Mouse (Mus musculus) embryonic facial prominence, embryonic 14.5 days (tissue): ENCODE data around the gene Nr1h3. TPM values are rescaled to one million over a fixed set of nuclear protein-coding genes. Genes with fewer than 3 reads are reported as not detected.

ENCODE experiments used
- ATAC-seq: fragments of 200-750 bp; cut with Nextera tagmentation; 2 replicates; pipeline ENCODE4 v1.8.0; 2017; ENCODE audit warnings: low read depth, moderate number of reproducible peaks, moderate TSS enrichment
- DNase-seq: peaks from one replicate; pipeline ENCODE4 v3.0.0-alpha.2; 2015; ENCODE audit warnings: low spot score
- H3K27ac ChIP-seq: fragments of 300-500 bp; sonication (generic); replicated peaks from 2 replicates; pipeline ENCODE4 v1.5.1; 2014; ENCODE audit warnings: low read depth, mild to moderate bottlenecking, low read length, moderate library complexity
- H3K27me3 ChIP-seq: fragments of 300-500 bp; sonication (generic); replicated peaks from 2 replicates; pipeline ENCODE4 v1.6.1; 2014; ENCODE audit warnings: low read length; ENCODE audit not compliant: control insufficient read depth, insufficient read depth
- H3K36me3 ChIP-seq: fragments of 300-500 bp; sonication (generic); 2 replicates; pipeline ENCODE4 v1.6.1; 2014; ENCODE audit warnings: low read length, mixed read lengths; ENCODE audit not compliant: control insufficient read depth, insufficient read depth
- H3K4me1 ChIP-seq: fragments of 300-500 bp; sonication (generic); 2 replicates; pipeline ENCODE4 v1.6.1; 2014; ENCODE audit warnings: antibody characterized with exemption, low read length; ENCODE audit not compliant: control insufficient read depth, insufficient read depth
- H3K4me2 ChIP-seq: fragments of 300-500 bp; sonication (generic); 2 replicates; pipeline ENCODE4 v1.6.1; 2014; ENCODE audit warnings: low read depth, mild to moderate bottlenecking, low read length, moderate library complexity, mixed read lengths
- H3K4me3 ChIP-seq: fragments of 300-500 bp; sonication (generic); 2 replicates; pipeline ENCODE4 v1.5.1; 2014; ENCODE audit warnings: low read depth, mild to moderate bottlenecking, low read length
- H3K9ac ChIP-seq: fragments of 300-500 bp; sonication (generic); 2 replicates; pipeline ENCODE4 v1.6.1; 2014; ENCODE audit warnings: low read depth, mild to moderate bottlenecking, low read length, moderate library complexity, mixed read lengths
- H3K9me3 ChIP-seq: fragments of 300-500 bp; sonication (generic); 2 replicates; pipeline ENCODE4 v1.6.1; 2016; ENCODE audit warnings: low read length; ENCODE audit not compliant: control insufficient read depth
- WGBS: fragments of 180-500 bp; shearing (Covaris S2); extraction: QIAGEN DNeasy Blood & Tissue Kit; methylation state at CpG from one replicate; pipeline ENCODE4 v1.1.7; 2014; 5-methylcytosine and 5-hydroxymethylcytosine counted together
- polyA plus RNA-seq: library from polyadenylated mRNA; unstranded; fragments of >200 nt; fragmentation: Nextera tagmentation; extraction: Ambion mirVana; gene quantifications from 2 replicates; pipeline ENCODE4 v1.2.1, GENCODE M21; 2014

The Nr1h3 gene
- polyA plus RNA-seq, 1 experiment from 2014 or later, result 2.7 TPM

DNA sequence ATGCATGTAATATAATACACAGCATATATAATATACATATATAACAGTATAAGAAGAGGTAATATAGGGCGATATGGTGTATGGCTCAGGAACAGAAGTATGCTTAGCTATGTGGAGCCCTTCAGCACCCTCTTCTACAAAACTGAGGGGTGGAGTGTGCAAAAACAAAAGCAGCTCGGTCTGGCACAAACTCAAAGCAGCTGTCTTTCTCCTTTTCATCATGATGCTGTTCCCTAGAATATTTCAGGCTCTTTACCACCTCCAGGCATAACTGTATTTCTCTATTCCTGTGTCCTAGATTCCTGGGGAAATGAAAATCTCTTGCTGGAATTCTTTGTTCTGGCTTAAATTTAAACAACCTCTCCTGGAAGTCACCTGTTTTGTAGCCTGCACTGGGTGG lies 27.1 kb upstream of the Nr1h3 start:
- Histone ChIP-seq H3K4me2 (no peak overlapping the region), H3K9me3 (no peaks in the 10 kb centered on the region), H3K27me3 (no peaks in the 10 kb centered on the region), H3K4me1 (no peaks in the 10 kb centered on the region), H3K36me3 (peaks cover 21% of the 10 kb centered on the region; the same call in 1 of the 2 replicates), H3K9ac (no peak overlapping the region), H3K4me3 (no peak overlapping the region), H3K27ac (no peak overlapping the region)
- 49% methylated on average over 2 of the region's 2 CpGs for WGBS
- no peak for DNase-seq
- no peak for ATAC-seq

DNA sequence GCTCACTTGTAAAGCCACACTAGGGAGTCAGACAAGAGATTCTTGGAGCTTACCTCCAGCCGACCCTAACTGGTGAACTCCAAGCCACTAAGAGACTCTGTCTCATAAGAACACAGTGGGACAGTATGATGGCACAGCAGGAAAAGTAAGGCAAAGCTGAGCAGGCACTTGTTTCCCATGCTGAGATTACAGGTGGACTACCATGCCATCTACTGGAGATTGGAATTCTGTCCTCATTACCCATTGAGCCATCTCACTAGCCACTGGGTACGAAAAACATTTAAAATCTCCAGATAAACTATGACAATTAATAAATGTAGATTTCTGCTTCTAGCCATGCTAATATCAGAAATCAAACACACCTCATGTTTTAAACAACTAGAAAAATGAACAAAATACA lies 21.0 kb upstream of the Nr1h3 start:
- H3K4me3 ChIP-seq, result no peak overlapping the region
- H3K9me3 ChIP-seq, result no peaks in the 10 kb centered on the region
- no peak overlapping the region for H3K27ac ChIP-seq
- 84% methylated on average over 2 of the region's 2 CpGs for WGBS
- H3K9ac ChIP-seq, result no peak overlapping the region
- DNase-seq (no peak), ATAC-seq (no peak)
- peaks cover 2% of the 10 kb centered on the region; the same call in 1 of the 2 replicates for H3K36me3 ChIP-seq
- H3K4me2 ChIP-seq, result no peak overlapping the region
- no peaks in the 10 kb centered on the region for H3K4me1 ChIP-seq
- H3K27me3 ChIP-seq, result no peaks in the 10 kb centered on the region

DNA sequence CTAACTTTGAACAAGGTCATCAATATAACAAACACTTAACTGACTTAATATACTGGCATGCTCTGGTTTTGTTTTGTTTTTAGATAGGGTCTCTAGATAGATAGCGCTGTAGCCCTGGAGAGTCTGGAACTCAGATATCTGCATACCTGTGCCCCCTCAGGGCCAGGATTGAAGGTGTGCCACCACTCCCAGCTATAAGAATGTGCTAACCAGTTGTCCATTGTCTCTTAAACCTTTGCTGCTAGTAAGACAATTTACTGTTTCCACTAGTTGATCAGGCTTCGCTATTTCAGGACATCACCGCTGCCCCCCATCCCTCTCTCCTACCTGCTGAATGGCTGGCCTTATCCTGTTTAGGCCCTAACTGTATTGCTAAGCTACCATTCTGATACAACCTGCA lies 17.9 kb upstream of the Nr1h3 start:
- no peak for ATAC-seq
- WGBS, result 91% methylated on average over 3 of the region's 3 CpGs
- Histone ChIP-seq H3K4me1 (no peaks in the 10 kb centered on the region), H3K36me3 (peaks cover 14% of the 10 kb centered on the region; the same call in 1 of the 2 replicates), H3K9ac (no peak overlapping the region), H3K27me3 (no peaks in the 10 kb centered on the region), H3K4me3 (no peak overlapping the region), H3K4me2 (no peak overlapping the region), H3K9me3 (no peaks in the 10 kb centered on the region), H3K27ac (no peak overlapping the region)
- no peak for DNase-seq

DNA sequence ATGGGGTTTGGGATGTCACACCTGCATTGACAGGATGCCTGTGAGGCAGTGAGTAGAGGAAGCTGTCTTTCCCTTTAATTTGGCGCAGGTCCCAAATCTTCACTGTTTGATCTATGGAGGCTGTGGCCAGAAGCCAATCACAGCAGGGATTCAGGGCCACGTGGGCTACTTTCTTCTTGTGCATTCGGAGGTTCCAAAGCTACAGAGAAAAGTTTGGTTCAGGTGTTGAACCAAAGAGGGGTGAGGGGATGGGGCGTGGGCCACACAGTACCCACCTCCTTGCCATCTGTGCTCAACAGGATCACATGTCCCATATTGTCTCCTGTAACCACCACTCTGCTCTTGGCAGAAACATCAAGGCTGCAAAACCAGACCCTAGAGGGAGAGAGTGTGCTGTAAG lies 14.4 kb upstream of the Nr1h3 start:
- H3K9ac ChIP-seq, result no peak overlapping the region
- H3K27me3 ChIP-seq, result no peaks in the 10 kb centered on the region
- peaks cover 42% of the 10 kb centered on the region for H3K36me3 ChIP-seq
- no peak for ATAC-seq
- no peak overlapping the region for H3K4me2 ChIP-seq
- no peak for DNase-seq
- H3K9me3 ChIP-seq, result no peaks in the 10 kb centered on the region
- no peak overlapping the region for H3K27ac ChIP-seq
- H3K4me1 ChIP-seq, result no peaks in the 10 kb centered on the region
- no peak overlapping the region for H3K4me3 ChIP-seq
- WGBS, result 59% methylated on average over 4 of the region's 4 CpGs

DNA sequence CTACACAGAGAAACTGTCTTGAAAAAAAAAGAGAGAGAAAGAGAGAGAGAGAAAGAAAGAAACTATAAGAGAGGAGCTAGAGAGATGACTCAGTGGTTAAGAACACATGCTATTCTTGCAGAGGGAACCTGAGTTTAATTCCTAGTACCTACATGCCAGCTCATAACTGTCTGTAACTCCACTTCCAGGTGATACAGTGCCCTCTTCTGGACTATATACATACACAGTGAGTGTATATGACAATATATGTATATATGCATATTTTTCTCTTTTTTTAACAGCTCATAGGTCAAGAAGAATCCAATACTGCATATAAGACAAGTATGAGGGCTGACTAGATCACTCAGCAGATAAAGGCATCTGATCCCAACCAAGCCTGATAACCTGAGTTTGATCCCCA lies 10.7 kb upstream of the Nr1h3 start:
- Histone ChIP-seq H3K9ac (no peak overlapping the region), H3K9me3 (no peaks in the 10 kb centered on the region), H3K4me3 (no peak overlapping the region), H3K27ac (no peak overlapping the region), H3K36me3 (peaks cover 76% of the 10 kb centered on the region), H3K4me2 (no peak overlapping the region), H3K27me3 (no peaks in the 10 kb centered on the region), H3K4me1 (no peaks in the 10 kb centered on the region)
- ATAC-seq (no peak), DNase-seq (no peak)

DNA sequence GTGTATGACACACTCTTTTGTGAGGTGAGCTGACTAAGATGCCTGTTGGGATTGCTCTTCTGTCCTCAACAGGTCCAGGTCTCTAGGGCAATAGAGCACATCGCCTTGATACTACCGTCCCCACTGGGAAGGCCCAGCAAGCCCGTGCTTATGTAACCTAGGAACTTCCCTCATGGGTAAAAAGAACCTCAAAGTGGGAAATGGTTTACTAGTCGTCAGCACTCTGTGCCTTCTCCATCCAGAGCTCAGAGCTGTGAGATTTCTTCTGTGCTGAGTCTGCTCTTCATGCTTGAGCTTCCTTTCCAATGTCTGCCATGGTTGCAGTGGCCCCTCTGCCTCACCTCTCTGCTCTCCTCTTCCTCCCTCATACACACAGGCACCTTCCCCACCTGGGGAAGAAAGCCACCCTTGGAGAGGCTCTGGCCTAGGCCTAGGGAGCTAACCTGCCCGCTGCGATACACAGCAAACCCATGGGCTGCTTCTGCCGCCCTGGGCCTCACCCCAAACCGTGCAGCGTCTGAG lies 3.7 kb upstream of the Nr1h3 start:
- Histone ChIP-seq H3K4me3 (no peak overlapping the region), H3K9ac (no peak overlapping the region), H3K27me3 (no peaks in the 10 kb centered on the region), H3K9me3 (no peaks in the 10 kb centered on the region), H3K4me2 (no peak overlapping the region), H3K4me1 (peaks cover 12% of the 10 kb centered on the region), H3K27ac (no peak overlapping the region), H3K36me3 (peaks cover 59% of the 10 kb centered on the region)
- DNase-seq (no peak), ATAC-seq (no peak)
- 87% methylated on average over 9 of the region's 9 CpGs for WGBS

DNA sequence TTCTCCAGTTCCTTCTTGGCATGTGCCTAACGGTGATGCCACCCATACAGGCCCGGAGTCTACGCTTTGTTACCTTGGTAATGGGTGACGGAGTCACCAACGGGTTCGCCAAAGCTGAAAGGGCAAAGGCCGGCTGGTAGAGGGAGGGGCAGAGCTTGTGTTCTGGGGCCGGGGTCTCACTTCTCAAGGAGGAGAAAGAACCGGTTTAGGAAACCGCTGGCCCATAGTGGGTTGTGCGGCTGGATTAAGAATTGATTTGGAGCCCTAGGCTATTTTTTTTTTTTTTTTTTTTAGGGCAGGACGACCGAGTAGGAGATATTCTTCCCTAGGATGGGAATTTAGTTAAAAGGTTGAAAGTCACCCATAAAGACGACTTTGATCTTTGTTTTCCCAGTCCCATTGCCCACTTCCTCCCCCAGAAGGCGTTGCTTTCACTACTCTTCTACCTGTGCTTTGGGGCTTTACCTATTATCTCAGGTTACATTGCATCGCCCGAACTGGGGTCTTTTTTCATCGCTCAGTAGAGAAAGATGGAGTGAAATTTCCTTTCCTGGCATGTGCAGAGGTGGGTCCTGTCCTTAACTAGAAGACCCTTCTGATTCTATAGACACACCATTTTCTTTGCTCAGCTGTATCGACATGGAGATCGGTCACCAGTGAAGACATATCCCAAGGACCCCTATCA lies 480 bp upstream of the Nr1h3 start:
- peaks cover 12% of the 10 kb centered on the region for H3K4me1 ChIP-seq
- H3K27ac ChIP-seq, result peak overlapping the region; percentile 73; the same call in 1 of the 2 replicates
- ATAC-seq (no peak), DNase-seq (no peak)
- H3K9ac ChIP-seq, result peak overlapping the region; percentile 82
- no peaks in the 10 kb centered on the region for H3K27me3 ChIP-seq
- H3K36me3 ChIP-seq, result peaks cover 29% of the 10 kb centered on the region
- 11% methylated on average over 20 of the region's 20 CpGs for WGBS
- peak overlapping the region; percentile 72 for H3K4me3 ChIP-seq
- H3K4me2 ChIP-seq, result peak overlapping the region; percentile 71
- H3K9me3 ChIP-seq, result no peaks in the 10 kb centered on the region

DNA sequence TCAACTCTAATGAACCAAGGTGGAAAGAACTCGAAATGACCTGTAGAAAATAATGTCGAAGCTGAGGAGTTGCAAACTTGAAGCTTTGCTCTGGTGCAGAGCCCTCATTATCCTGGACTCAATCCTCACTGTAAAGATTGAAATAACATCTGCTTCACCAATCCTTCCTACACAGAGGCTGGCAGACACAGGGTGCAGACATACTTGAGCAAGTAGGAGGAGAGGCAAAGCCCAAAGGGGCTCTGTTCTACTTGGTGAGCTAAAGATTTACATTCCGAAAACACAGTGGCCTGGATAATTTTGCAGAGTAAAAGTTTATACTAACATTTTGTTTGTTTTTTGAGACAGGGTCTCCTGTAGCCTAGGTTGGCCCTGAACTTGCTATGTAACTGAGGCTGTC lies 3.7 kb downstream of the Nr1h3 start:
- Histone ChIP-seq H3K9me3 (no peaks in the 10 kb centered on the region), H3K27ac (no peak overlapping the region), H3K9ac (no peak overlapping the region), H3K27me3 (no peaks in the 10 kb centered on the region), H3K4me3 (no peak overlapping the region), H3K36me3 (no peaks in the 10 kb centered on the region), H3K4me1 (peaks cover 12% of the 10 kb centered on the region), H3K4me2 (no peak overlapping the region)
- DNase-seq (no peak), ATAC-seq (no peak)
- 84% methylated on average over 3 of the region's 3 CpGs for WGBS

DNA sequence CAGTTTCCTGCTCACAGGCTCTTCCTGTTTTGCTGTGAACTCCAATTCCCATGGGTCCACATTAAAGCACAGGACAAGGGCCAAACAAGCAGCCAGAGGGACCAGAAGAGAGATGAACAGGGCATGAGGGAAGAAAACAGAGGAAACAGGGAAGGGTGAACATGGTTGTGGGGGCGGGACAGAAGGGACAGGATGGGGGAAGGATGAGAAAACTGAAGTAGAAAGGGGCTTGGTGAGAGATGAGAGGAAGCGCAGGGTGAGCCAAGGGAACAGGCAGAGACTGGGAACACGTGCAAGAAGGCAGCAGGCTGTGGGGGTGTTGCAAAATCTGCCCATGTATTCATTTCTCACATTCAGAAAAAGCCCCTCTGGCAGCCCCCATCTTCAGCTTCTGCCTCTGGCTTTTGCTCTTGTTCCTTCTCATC lies 6.0 kb downstream of the Nr1h3 start:
- Histone ChIP-seq H3K27me3 (no peaks in the 10 kb centered on the region), H3K27ac (no peak overlapping the region), H3K4me1 (peaks cover 4% of the 10 kb centered on the region; the same call in 1 of the 2 replicates), H3K9ac (no peak overlapping the region; the same call in 1 of the 2 replicates), H3K36me3 (no peaks in the 10 kb centered on the region), H3K9me3 (no peaks in the 10 kb centered on the region), H3K4me3 (no peak overlapping the region), H3K4me2 (no peak overlapping the region)
- WGBS, result 36% methylated on average over 3 of the region's 3 CpGs
- ATAC-seq (no peak), DNase-seq (no peak)
